Mouse (Mus musculus): Measurements from ENCODE around the gene Olfr282.
"Not testable (repeated sequence)": the region's sequence is repeated elsewhere in the genome, so short reads cannot be mapped to it uniquely, and the experiment has no call there.

The Olfr282 gene

GRCm38 (mm10) chr15:98430925-98431324 is at the start of gene Olfr282:
Gene Olfr282, plus strand, starts transcription at chr15:98431225.
- not testable (repeated sequence) for DNase-seq

GRCm38 (mm10) chr15:98387621-98388020 is 43.4 kb upstream of the Olfr282 start:
- no peak for DNase-seq

DNA sequence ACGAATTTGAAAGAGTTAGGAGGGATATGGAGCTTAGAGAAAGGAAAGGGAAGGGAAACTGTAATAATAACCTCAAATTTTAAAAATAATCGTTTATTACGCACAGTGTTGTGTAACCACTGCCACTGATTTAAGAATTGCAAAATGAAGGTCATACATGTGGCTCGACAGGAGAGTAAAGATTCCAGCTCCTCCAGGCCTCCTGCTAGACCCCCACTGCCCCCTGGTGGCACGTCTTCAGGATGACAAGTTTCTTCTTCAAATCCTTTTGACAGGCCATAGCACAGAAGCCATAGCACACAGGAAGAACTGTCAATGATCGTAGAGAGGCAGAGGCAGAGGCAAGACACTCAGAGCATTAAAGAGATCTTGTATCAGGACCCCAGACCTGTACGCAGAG is 41.2 kb upstream of the Olfr282 start:
- peak; percentile 39 for DNase-seq

DNA sequence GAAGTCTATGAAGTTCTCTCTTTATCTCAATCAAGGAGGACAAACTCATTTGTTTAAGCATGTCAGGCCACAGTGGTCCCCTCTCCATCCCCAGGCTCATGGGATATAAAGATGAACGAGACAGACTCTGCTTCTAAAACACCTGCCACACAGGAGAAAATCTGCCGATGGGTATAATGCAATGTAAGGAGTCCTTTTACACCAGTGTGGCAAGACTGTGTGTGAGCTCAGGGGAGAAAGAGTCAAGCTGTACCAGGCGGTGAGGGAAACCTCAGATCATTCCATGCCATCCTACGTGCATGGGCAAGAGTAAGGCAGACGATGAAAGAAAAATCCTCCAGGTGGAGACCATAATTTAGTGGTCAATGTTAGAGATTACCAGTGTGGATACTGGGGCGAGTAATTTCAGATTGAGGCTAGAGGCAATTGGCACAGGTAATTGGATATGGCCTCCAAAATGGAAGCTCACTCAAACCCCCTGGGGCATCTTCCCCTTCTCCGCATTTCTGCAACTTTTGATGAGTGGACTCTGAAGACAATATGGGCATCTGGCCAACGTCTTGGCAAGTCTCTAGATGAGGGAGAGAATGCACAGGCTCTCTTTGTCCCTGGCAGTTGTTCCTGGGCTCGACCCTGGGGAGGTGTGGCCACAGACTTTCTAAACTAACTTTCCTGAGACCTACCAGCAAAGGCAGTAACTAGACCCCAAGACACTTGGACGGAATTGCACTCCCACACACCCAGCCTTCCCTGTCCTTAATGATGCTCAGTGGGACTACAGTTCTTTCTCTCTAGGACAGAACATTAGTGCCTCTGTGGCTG is 39.7 kb upstream of the Olfr282 start:
- DNase-seq = no peak

DNA sequence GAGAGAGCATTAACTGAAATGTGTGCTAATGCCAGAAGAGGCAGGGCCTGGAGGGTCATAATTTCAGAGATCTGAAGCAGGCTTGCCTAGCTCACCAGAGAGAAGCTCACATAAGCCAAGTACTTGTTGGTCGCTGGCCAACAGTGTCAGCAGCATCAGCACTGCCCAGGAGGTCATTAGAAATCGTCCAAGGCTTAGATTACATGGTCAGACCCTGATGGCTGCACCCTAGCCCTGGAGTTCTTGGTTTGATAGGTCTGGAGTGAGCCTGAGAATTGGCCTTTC is 39.2 kb upstream of the Olfr282 start:
- no peak for DNase-seq

GRCm38 (mm10) chr15:98397136-98397535 is 33.9 kb upstream of the Olfr282 start:
- no peak for DNase-seq

DNA sequence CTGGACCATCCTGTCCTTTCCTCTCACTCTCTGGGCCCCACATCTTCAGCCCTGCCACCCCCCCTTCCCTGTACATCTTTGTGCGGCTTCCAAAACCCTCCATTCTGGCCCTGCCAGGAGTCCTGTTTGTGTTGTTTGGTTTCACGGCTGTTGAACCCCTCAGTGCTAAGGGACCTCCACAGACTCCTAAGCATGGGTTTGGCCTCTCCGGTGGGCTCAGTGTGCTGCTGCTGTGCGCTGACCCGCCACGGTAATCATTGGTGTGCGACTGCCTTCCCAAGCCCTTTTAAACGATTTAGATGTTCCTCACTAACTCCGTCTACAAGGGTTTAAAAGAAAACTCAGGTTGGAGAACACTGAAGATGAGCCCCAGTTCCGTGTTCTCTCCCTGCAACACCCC is 28.7 kb upstream of the Olfr282 start:
- DNase-seq = no peak

DNA sequence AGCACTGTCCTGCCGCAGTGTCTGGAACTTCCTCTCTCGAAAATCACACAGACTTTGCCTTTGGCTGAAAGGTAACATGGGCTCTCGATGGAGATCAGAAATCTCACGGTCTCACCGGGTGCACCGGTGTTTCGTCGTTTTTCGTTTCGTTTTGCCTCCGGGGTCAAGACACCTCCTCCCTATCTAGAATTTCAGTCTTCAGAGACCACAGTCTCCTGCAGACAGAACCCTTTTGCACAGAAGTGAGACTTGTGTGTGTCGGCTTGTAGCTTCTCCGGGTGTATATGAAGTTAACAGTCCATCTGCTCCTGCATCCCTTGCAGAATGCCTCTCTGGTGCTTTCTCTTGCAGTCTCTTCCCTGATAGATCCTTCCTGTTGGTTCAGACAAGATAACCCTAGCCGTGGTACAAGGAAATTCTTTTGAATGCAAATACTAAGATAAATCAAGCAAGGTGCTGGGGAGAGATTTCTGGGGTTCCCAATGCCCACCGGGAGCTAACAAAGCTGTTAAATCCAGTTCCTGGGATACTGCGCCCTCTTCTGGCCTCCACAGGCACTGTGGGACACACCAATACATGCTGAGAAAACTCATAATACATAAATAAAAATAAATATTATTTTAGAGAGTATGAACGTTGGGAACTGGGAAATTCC is 22.5 kb upstream of the Olfr282 start:
- DNase-seq = no peak

- no peak for DNase-seq
Observed at GRCm38 (mm10) chr15:98409635-98410034, 21.4 kb upstream of the Olfr282 start.

GRCm38 (mm10) chr15:98410249-98410648 is 20.8 kb upstream of the Olfr282 start:
- DNase-seq = no peak

- no peak for DNase-seq
Observed at GRCm38 (mm10) chr15:98415996-98416395, 15.0 kb upstream of the Olfr282 start.

DNA sequence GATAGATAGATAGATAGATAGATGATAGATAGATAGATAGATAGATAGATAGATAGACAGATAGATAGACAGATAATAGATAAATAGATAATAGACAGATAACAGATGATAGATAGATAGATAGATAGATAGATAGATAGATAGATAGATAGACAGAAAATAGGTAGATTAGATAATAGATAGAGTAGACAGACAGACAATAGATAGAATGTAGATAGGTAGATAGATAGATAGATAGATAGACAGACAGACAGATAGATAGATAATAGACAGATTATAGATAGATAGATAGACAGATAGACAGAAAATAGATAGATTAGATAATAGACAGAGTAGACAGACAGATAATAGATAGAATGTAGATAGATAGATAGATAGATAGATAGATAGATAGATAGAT is 14.2 kb upstream of the Olfr282 start:
- DNase-seq = not testable (repeated sequence)

GRCm38 (mm10) chr15:98417285-98417684 is 13.7 kb upstream of the Olfr282 start:
- not testable (repeated sequence) for DNase-seq

DNA sequence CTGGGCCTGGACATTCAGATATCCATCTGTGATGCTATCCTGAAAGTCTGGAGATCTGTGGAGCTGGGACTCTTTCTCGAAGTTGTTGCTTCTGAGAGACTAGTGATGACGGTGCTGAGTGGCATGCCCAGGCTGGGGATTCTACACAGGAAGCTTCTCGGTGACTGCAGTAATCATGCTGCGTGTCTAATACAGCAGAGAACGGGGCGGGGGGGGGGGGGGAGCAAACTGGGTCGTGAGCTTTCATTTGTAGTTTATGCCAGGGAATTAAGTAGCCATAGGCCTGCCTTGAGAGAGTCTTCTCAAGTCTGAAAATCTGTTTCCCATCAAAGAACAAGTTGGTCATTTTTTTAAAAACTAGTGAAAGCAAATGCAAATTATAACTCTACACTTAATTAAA is 12.9 kb upstream of the Olfr282 start:
- DNase-seq = no peak

- no peak for DNase-seq
Observed at GRCm38 (mm10) chr15:98420897-98421296, 10.1 kb upstream of the Olfr282 start.

- DNase-seq = no peak
Observed at GRCm38 (mm10) chr15:98424326-98424725, 6.7 kb upstream of the Olfr282 start.

- no peak for DNase-seq
Observed at GRCm38 (mm10) chr15:98424753-98425152, 6.3 kb upstream of the Olfr282 start.

DNA sequence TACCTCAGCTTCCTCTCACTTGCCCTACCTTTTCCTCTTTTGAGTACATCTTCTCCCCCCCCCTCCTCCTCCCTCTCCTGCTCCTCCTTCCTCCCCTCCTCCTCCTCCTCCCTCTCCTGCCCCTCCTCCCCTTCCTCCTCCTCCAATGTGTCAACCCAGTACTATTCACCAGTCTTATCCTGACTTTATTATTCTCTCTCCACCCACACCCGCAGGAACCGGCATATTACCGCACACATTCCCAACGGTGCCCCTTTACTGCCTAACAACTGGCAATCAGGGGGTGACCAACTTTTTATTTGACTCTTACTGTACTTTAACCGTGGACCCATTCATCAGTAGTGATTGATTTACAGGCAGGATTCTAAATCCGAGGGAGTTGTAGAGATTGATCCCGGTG is 5.8 kb upstream of the Olfr282 start:
- no peak for DNase-seq

DNA sequence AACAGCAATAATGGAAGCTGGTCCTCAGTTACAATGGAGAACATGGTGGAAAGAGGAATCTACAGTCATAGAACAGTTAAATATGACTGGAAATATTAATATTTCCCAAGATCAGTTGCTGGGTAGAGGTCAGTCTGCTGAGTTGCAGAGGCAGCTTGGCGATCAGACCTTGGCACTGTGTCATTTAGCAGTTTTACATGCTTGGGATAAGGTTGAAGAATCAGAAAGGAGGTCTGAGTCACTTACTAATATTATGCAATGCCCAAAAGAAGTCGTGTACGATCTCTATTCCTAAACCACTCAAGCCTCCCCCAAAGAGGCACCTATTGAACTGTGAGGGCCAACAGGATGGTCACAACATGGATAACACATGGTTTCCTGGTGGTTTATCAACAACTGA is 13.5 kb downstream of the Olfr282 start:
- no peak for DNase-seq

- DNase-seq = peak; percentile 4
Observed at GRCm38 (mm10) chr15:98448521-98448920, 17.5 kb downstream of the Olfr282 start.

DNA sequence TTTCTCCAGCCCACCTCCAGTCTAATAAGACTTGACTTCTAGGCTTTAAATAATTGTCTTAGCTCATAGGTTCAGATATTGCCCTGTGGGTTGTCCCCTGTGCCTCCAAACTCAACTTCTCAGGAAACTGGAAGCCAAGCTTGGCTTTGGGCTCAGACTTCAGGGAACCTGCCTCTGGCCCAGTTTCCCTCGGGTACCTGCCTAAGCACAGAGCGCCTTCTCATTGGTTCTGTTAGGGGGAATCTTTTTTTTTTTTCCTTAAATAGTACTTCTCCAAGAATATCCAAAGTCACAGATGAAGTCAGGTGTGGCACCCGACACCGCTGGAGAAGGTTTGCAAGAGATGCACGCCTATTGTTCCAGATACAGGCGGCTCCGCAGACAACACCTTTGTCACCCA is 21.3 kb downstream of the Olfr282 start, which contains the start of gene Olfr281:
TSS of gene Olfr281 (plus strand) at position 301 of the 400 bp plus-strand sequence.
- no peak for DNase-seq

DNA sequence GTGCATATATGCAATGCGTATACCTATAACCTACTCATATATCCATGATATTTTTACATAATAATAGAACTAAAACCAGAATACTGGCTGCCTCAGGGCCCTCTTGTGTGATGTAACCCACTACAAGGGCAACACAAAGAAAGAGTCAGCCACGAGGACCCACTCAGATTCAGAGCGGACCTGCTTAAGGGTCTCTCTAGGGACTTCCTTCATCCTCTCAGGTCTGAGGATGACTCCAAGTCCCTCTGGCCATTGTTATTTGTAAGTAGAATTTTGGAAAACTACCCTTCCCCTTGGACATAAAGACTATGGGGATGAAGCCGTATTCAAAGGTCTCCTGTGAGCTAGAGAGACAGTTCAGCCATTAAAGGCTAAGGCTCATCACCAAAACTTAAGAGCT is 38.6 kb downstream of the Olfr282 start, which contains the start of gene OR5BS1P:
TSS of gene OR5BS1P (plus strand) at position 301 of the 400 bp plus-strand sequence.
- no peak for DNase-seq

DNA sequence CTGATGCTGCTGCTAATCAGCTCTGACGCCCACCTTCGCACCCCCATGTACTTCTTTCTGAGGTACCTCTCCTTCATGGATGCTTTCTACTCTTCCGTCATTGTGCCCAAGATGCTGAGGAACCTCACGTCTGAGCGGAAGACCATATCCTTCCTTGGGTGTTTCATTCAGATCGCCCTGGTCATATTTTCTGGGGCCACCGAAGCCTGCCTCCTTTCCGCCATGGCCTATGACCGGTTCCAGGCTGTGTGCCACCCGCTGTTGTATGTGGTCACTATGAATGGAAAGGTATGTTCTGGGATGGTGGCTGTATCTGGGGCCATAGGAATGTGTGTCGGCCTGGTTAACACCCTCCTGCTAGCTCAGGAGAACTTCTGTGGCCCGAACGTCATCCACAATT is 40.5 kb downstream of the Olfr282 start:
- DNase-seq = no peak

- DNase-seq = no peak
Observed at GRCm38 (mm10) chr15:98474958-98475357, 43.9 kb downstream of the Olfr282 start.

DNA sequence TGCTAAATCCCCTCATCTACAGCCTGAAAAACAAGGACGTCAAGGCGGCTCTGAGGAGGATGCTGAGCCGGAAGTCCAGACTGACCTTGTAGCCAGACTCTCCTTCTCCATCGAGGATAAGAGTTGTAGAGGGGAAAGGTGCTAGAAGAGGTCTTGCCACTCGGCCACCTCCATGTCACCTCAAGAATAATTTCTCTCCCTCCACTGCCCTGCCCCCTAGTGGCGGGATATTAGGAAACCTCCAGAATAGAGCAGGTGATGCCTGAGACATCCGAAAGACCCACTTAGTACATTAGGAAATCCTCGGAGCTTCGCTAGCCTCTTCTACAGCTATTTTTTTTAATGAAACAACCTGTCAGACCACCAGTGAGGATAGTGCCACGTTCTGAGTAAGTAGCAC is 44.4 kb downstream of the Olfr282 start:
- peak; percentile 8 for DNase-seq

Measured in cerebellum, adult 11-12 months (tissue).